Mouse (Mus musculus) megakaryocyte, embryonic 14.5 days (primary cell): ENCODE measurements around the gene Celf2.

Experiments
- FLI1 ChIP-seq: IDR thresholded peaks from 2 replicates; pipeline ENCODE4 v1.6.1; 2012; ENCODE audit warnings: low read length, inconsistent platforms, mixed read lengths
- GATA1 ChIP-seq: IDR thresholded peaks from 3 replicates; pipeline ENCODE4 v1.6.1; 2012; ENCODE audit warnings: mixed read lengths, low read length, inconsistent platforms, borderline replicate concordance

- TF ChIP-seq GATA1 (no peak), FLI1 (no peak)
Observed at GRCm38 (mm10) chr2:6507071-6507470, 1002.3 kb downstream of the Celf2 start.
